8 mouse cellular contexts compared by ENCODE assay signal in the genomic region with DNA sequence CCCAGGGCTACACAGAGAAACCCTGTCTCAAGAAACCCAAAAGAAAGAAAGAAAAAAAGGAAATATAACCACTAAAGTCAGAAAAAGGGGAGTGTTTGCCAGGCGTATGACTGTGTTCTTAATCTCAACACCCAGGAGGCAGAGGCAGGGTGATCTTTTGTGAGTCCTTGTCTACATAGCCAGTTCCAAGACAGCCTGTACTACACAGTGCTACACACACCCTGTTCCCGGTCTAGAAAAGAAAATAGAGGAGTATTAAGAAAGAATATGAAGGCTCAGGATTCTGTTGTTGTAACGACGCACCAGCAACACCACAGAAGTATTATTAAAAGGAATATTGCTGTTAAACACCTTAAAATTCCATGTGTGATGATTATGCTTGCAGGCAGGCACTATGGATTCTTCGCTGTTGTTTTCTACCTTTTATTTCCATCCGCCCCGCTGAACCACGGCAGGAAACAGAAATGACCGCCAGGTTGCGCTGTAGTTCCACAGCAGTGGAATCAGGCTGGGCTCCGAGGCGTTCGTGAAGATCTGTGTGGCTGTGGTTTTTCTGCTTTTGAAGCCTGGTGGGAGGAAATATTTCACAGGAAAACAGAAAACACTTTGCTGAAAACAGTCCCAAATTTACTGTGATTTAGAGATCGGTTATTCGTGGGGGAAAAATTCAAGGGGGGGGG. TPM values are rescaled to one million over a fixed set of nuclear protein-coding genes. Genes with fewer than 3 reads are reported as not detected.
DNase-seq lines count a peak whose midpoint lies in the region; ATAC-seq lines count a peak whose summit lies in the region.

No protein-coding gene starts in this region.

- no peak overlapping the region for H3K4me2 ChIP-seq in embryonic facial prominence, embryonic 11.5 days (ENCODE audit: low read depth, low read length)
- no peak overlapping the region for H3K4me2 ChIP-seq in kidney, embryonic 16.5 days (replicated peaks; ENCODE audit: low read depth, low read length)
- no peak overlapping the region for H3K4me2 ChIP-seq in liver, embryonic 11.5 days
- no peak overlapping the region for H3K4me2 ChIP-seq in neural tube, embryonic 12.5 days (replicated peaks)
- no peak overlapping the region for H3K4me2 ChIP-seq in stomach, embryonic 16.5 days (ENCODE audit: low read depth, low read length)

- no peaks in the 10 kb centered on the region for H3K9me3 ChIP-seq in embryonic facial prominence, embryonic 11.5 days (replicated peaks; ENCODE audit: control insufficient read depth, low read length)
- H3K9me3 ChIP-seq in kidney, embryonic 16.5 days (ENCODE audit: low read length) = no peaks in the 10 kb centered on the region
- H3K9me3 ChIP-seq in liver, embryonic 11.5 days (ENCODE audit: control insufficient read depth, low read length) = no peaks in the 10 kb centered on the region
- no peaks in the 10 kb centered on the region for H3K9me3 ChIP-seq in neural tube, embryonic 12.5 days
- H3K9me3 ChIP-seq in stomach, embryonic 16.5 days (replicated peaks; ENCODE audit: control insufficient read depth, low read length) = no peaks in the 10 kb centered on the region

- H3K27me3 ChIP-seq in embryonic facial prominence, embryonic 11.5 days (ENCODE audit: control insufficient read depth, insufficient read depth, low read length) = no peaks in the 10 kb centered on the region
- H3K27me3 ChIP-seq in kidney, embryonic 16.5 days (ENCODE audit: insufficient read depth, low read length) = no peaks in the 10 kb centered on the region
- no peaks in the 10 kb centered on the region for H3K27me3 ChIP-seq in liver, embryonic 11.5 days (replicated peaks; ENCODE audit: control insufficient read depth, insufficient read depth, low read length)
- no peaks in the 10 kb centered on the region for H3K27me3 ChIP-seq in neural tube, embryonic 12.5 days (replicated peaks)
- no peaks in the 10 kb centered on the region for H3K27me3 ChIP-seq in stomach, embryonic 16.5 days (ENCODE audit: control insufficient read depth, insufficient read depth, low read length)

- 17% methylated on average over 15 of the region's 15 CpGs for WGBS in embryonic facial prominence, embryonic 11.5 days
- WGBS in kidney, embryonic 16.5 days = 19% methylated on average over 15 of the region's 15 CpGs
- WGBS in liver, embryonic 11.5 days = 17% methylated on average over 15 of the region's 15 CpGs
- 16% methylated on average over 15 of the region's 15 CpGs for WGBS in neural tube, embryonic 12.5 days
- 15% methylated on average over 15 of the region's 15 CpGs for WGBS in stomach, embryonic 16.5 days

- peak; percentile 62; the same call in 1 of the 2 replicates for ATAC-seq in embryonic facial prominence, embryonic 11.5 days (replicated peaks; ENCODE audit: insufficient number of reproducible peaks, low FRiP score, low TSS enrichment, low read depth)
- ATAC-seq in kidney, embryonic 16.5 days (ENCODE audit: low FRiP score, low TSS enrichment) = peak; percentile 87
- ATAC-seq in liver, embryonic 11.5 days (replicated peaks; ENCODE audit: low FRiP score) = no peak
- peak; percentile 86 for ATAC-seq in neural tube, embryonic 12.5 days (ENCODE audit: low FRiP score, low read depth)
- ATAC-seq in stomach, embryonic 16.5 days (ENCODE audit: insufficient read depth, low FRiP score) = peak; percentile 83

- H3K27ac ChIP-seq in embryonic facial prominence, embryonic 11.5 days (replicated peaks; ENCODE audit: low read depth, low read length) = no peak overlapping the region
- H3K27ac ChIP-seq in kidney, embryonic 16.5 days (ENCODE audit: low read length) = no peak overlapping the region; the same call in 1 of the 2 replicates
- H3K27ac ChIP-seq in liver, embryonic 11.5 days (ENCODE audit: low read depth, low read length) = no peak overlapping the region
- no peak overlapping the region for H3K27ac ChIP-seq in neural tube, embryonic 12.5 days
- H3K27ac ChIP-seq in stomach, embryonic 16.5 days (ENCODE audit: low read length) = no peak overlapping the region

- no peaks in the 10 kb centered on the region for H3K36me3 ChIP-seq in embryonic facial prominence, embryonic 11.5 days (replicated peaks; ENCODE audit: control insufficient read depth, insufficient read depth, low read depth, low read length)
- H3K36me3 ChIP-seq in kidney, embryonic 16.5 days (ENCODE audit: insufficient read depth, low read length) = no peaks in the 10 kb centered on the region
- no peaks in the 10 kb centered on the region for H3K36me3 ChIP-seq in liver, embryonic 11.5 days (ENCODE audit: control insufficient read depth, insufficient read depth, low read length)
- H3K36me3 ChIP-seq in neural tube, embryonic 12.5 days = no peaks in the 10 kb centered on the region
- H3K36me3 ChIP-seq in stomach, embryonic 16.5 days (ENCODE audit: control insufficient read depth, insufficient read depth, low read length) = no peaks in the 10 kb centered on the region

- peak; percentile 75 for DNase-seq in A20 (ENCODE audit: low read depth, low spot score)
- DNase-seq in adrenal gland, postnatal 14 days = peak; percentile 90
- DNase-seq in embryonic facial prominence, embryonic 11.5 days (ENCODE audit: low spot score) = peak; percentile 93
- DNase-seq in heart, adult 9 months (ENCODE audit: low spot score in 2 of 2) = peak; percentile 29 to 61
- DNase-seq in liver, embryonic 11.5 days (ENCODE audit: low spot score) = peak; percentile 75

- H3K9ac ChIP-seq in embryonic facial prominence, embryonic 11.5 days (replicated peaks; ENCODE audit: low read length) = no peak overlapping the region
- no peak overlapping the region for H3K9ac ChIP-seq in kidney, embryonic 16.5 days (replicated peaks; ENCODE audit: low read length)
- no peak overlapping the region for H3K9ac ChIP-seq in liver, embryonic 11.5 days (ENCODE audit: low read depth, low read length)
- H3K9ac ChIP-seq in neural tube, embryonic 12.5 days = no peak overlapping the region
- no peak overlapping the region for H3K9ac ChIP-seq in stomach, embryonic 16.5 days (ENCODE audit: low read length)

- no peak overlapping the region for H3K4me3 ChIP-seq in embryonic facial prominence, embryonic 11.5 days (ENCODE audit: low read depth, low read length)
- H3K4me3 ChIP-seq in kidney, embryonic 16.5 days (ENCODE audit: low read length) = no peak overlapping the region
- no peak overlapping the region for H3K4me3 ChIP-seq in liver, embryonic 11.5 days (ENCODE audit: low read depth, low read length)
- no peak overlapping the region for H3K4me3 ChIP-seq in neural tube, embryonic 12.5 days
- H3K4me3 ChIP-seq in stomach, embryonic 16.5 days (replicated peaks; ENCODE audit: low read length) = no peak overlapping the region

- no peaks in the 10 kb centered on the region for H3K4me1 ChIP-seq in embryonic facial prominence, embryonic 11.5 days (ENCODE audit: control insufficient read depth, insufficient read depth, low read length)
- 0 out of 2 replicates have a peak, but pooled peaks cover 4% of the 10 kb centered on the region for H3K4me1 ChIP-seq in kidney, embryonic 16.5 days (ENCODE audit: insufficient read depth, low read length)
- no peaks in the 10 kb centered on the region for H3K4me1 ChIP-seq in liver, embryonic 11.5 days (replicated peaks; ENCODE audit: control insufficient read depth, insufficient read depth, low read length)
- H3K4me1 ChIP-seq in neural tube, embryonic 12.5 days = no peaks in the 10 kb centered on the region
- H3K4me1 ChIP-seq in stomach, embryonic 16.5 days (ENCODE audit: control insufficient read depth, insufficient read depth, low read length) = 0 out of 2 replicates have a peak, but pooled peaks cover 3% of the 10 kb centered on the region

RNA-seq across cellular contexts. Expression of gene Tmem184c, which starts 19.5 kb away (rescaled TPM):
- total RNA-seq in adrenal gland, postnatal 14 days (2021) = 28.6 and 33.1 TPM in 2 replicates
- polyA plus RNA-seq in embryonic facial prominence, embryonic 11.5 days (2014; fragmentation: Nextera tagmentation; extraction: Ambion mirVana) = 61.5 and 65.4 TPM in 2 replicates
- polyA plus RNA-seq in kidney, embryonic 16.5 days (2015; fragmentation: Nextera tagmentation; extraction: Ambion mirVana) = 37.7 and 39.1 TPM in 2 replicates
- 15.6 and 18.3 TPM in 2 replicates for polyA plus RNA-seq in liver, embryonic 11.5 days (2014; fragmentation: Nextera tagmentation; extraction: Ambion mirVana)
- 61.5 and 64.0 TPM in 2 replicates for polyA plus RNA-seq in neural tube, embryonic 12.5 days (2016; fragmentation: Nextera tagmentation; extraction: Ambion mirVana)
- 24.3 and 26.4 TPM in 2 replicates for polyA plus RNA-seq in stomach, embryonic 16.5 days (2015; fragmentation: Nextera tagmentation; extraction: Ambion mirVana)
